Mouse (Mus musculus): ENCODE data around the gene Ptprcap. TPM values are rescaled to one million over a fixed set of nuclear protein-coding genes. Genes with fewer than 3 reads are reported as not detected.
A peak's percentile ranks its signal among the peaks of the same experiment; 100 is the strongest.

Gene Ptprcap
- total RNA-seq, 2 experiments from 2014 or later, result 1.3 to 2.3 TPM

GRCm38 (mm10) chr19:4194021-4194724, 40.8 kb downstream of the Ptprcap start:
- no peak for DNase-seq (ENCODE audit: low spot score in 2 of 2)

- no peak for DNase-seq (ENCODE audit: low spot score in 2 of 2)
Measured at GRCm38 (mm10) chr19:4194776-4195650, 41.6 kb downstream of the Ptprcap start.

GRCm38 (mm10) chr19:4196048-4196447, 42.6 kb downstream of the Ptprcap start:
- no peak for DNase-seq (ENCODE audit: low spot score in 2 of 2)

GRCm38 (mm10) chr19:4196548-4196947, 43.1 kb downstream of the Ptprcap start:
- DNase-seq (ENCODE audit: low spot score in 2 of 2), result peak in 1 of 2 experiments; percentile 23

- DNase-seq (ENCODE audit: low spot score in 2 of 2), result no peak
Measured at GRCm38 (mm10) chr19:4197180-4197579, 43.8 kb downstream of the Ptprcap start.

- DNase-seq (ENCODE audit: low spot score in 2 of 2), result peak; percentile 95 to 97
Measured at GRCm38 (mm10) chr19:4201291-4201909, 48.0 kb downstream of the Ptprcap start, which contains the start of gene Rad9a. Gene Rad9a (minus strand): TSS chr19:4201662.

GRCm38 (mm10) chr19:4202149-4202548, 48.7 kb downstream of the Ptprcap start:
- no peak for DNase-seq (ENCODE audit: low spot score in 2 of 2)

- no peak for DNase-seq (ENCODE audit: low spot score in 2 of 2)
Measured at GRCm38 (mm10) chr19:4203148-4203547, 49.7 kb downstream of the Ptprcap start.

GRCm38 (mm10) chr19:4203604-4204326, 50.4 kb downstream of the Ptprcap start:
- no peak for DNase-seq (ENCODE audit: low spot score in 2 of 2)

- DNase-seq (ENCODE audit: low spot score in 2 of 2), result no peak
Measured at GRCm38 (mm10) chr19:4204889-4205288, 51.5 kb downstream of the Ptprcap start.

Other genes starting within 250 kb of the Ptprcap start
- gene Tcirg1, start 246.5 kb upstream of the Ptprcap start, total RNA-seq (2021), result 10 to 100 TPM; 22.4 to 23.0 TPM
- 100 to 1,000 TPM; 141 to 148 TPM for gene Ndufs8, start 240.8 kb upstream of the Ptprcap start, total RNA-seq (2021)
- 1 to 10 TPM; 3.0 to 4.2 TPM for gene Aldh3b1, start 223.8 kb upstream of the Ptprcap start, total RNA-seq (2021)
- 10 to 100 TPM; 14.6 to 16.6 TPM for gene Unc93b1, start 218.4 kb upstream of the Ptprcap start, total RNA-seq (2021)
- gene Aldh3b3, start 195.0 kb upstream of the Ptprcap start, total RNA-seq (2021), result under 1 TPM in 1 of 2 experiments, not detected in 1; 0.23 TPM
- gene Aldh3b2, start 181.3 kb upstream of the Ptprcap start, total RNA-seq (2021), result 1 to 10 TPM; 1.1 to 1.3 TPM
- 1 to 10 TPM; 2.6 to 5.2 TPM for gene Acy3, start 167.0 kb upstream of the Ptprcap start, total RNA-seq (2021)
- not detected for gene Tbx10, start 160.9 kb upstream of the Ptprcap start, total RNA-seq (2021)
- 10 to 100 TPM in 1 of 2 experiments, 1 to 10 TPM in 1; 8.9 to 10.8 TPM for gene Nudt8, start 153.0 kb upstream of the Ptprcap start, total RNA-seq (2021)
- 1 to 10 TPM; 1.0 to 1.5 TPM for gene Gm49405, start 153.0 kb upstream of the Ptprcap start, total RNA-seq (2021)
- 1 to 10 TPM; 3.5 to 4.9 TPM for gene Doc2g, start 150.3 kb upstream of the Ptprcap start, total RNA-seq (2021)
- gene Ndufv1, start 140.8 kb upstream of the Ptprcap start, total RNA-seq (2021), result 100 to 1,000 TPM; 265 to 266 TPM
- 100 to 1,000 TPM; 353 to 399 TPM for gene Gstp1, start 115.6 kb upstream of the Ptprcap start, total RNA-seq (2021)
- 10 to 100 TPM; 40.5 to 55.2 TPM for gene Gstp2, start 107.6 kb upstream of the Ptprcap start, total RNA-seq (2021)
- gene Gstp3, start 94.0 kb upstream of the Ptprcap start, total RNA-seq (2021), result not detected
- not detected for gene Cabp2, start 72.0 kb upstream of the Ptprcap start, total RNA-seq (2021)
- 10 to 100 TPM; 33.6 to 37.3 TPM for gene Cdk2ap2, start 56.4 kb upstream of the Ptprcap start, total RNA-seq (2021)
- gene Pitpnm1, start 53.6 kb upstream of the Ptprcap start, total RNA-seq (2021), result 100 to 1,000 TPM; 210 to 214 TPM
- gene Aip, start 27.7 kb upstream of the Ptprcap start, total RNA-seq (2021), result 100 to 1,000 TPM; 121 to 126 TPM
- gene Gpr152, start 13.8 kb upstream of the Ptprcap start, total RNA-seq (2021), result under 1 TPM; 0.12 TPM
- gene Cabp4, start 9.6 kb upstream of the Ptprcap start, total RNA-seq (2021), result under 1 TPM; 0.26 to 0.63 TPM
- gene Coro1b, start 5.0 kb upstream of the Ptprcap start, total RNA-seq (2021), result 10 to 100 TPM; 77.9 to 81.3 TPM
- 10 to 100 TPM; 32.5 to 34.5 TPM for gene Rps6kb2, start 9.8 kb downstream of the Ptprcap start, total RNA-seq (2021)
- gene Carns1, start 21.9 kb downstream of the Ptprcap start, total RNA-seq (2021), result 1 to 10 TPM; 5.1 to 9.2 TPM
- gene Tbc1d10c, start 37.7 kb downstream of the Ptprcap start, total RNA-seq (2021), result 1 to 10 TPM; 1.0 to 1.1 TPM
- 100 to 1,000 TPM; 303 to 333 TPM for gene Ppp1ca, start 38.5 kb downstream of the Ptprcap start, total RNA-seq (2021)
- gene Rad9a, start 48.1 kb downstream of the Ptprcap start, total RNA-seq (2021), result 10 to 100 TPM in 1 of 2 experiments, 1 to 10 TPM in 1; 7.2 to 10.1 TPM
- gene Clcf1, start 60.6 kb downstream of the Ptprcap start, total RNA-seq (2021), result 1 to 10 TPM; 1.5 to 1.9 TPM
- gene AC109138.7, start 60.8 kb downstream of the Ptprcap start, total RNA-seq (2021), result not detected
- gene Pold4, start 78.3 kb downstream of the Ptprcap start, total RNA-seq (2021), result 10 to 100 TPM; 13.4 to 18.2 TPM
- gene Ssh3, start 115.6 kb downstream of the Ptprcap start, total RNA-seq (2021), result 10 to 100 TPM; 49.2 to 52.4 TPM
- 10 to 100 TPM; 67.2 to 71.2 TPM for gene Ankrd13d, start 129.5 kb downstream of the Ptprcap start, total RNA-seq (2021)
- 100 to 1,000 TPM; 224 to 230 TPM for gene Grk2, start 152.6 kb downstream of the Ptprcap start, total RNA-seq (2021)
- gene Kdm2a, start 244.7 kb downstream of the Ptprcap start, total RNA-seq (2021), result 10 to 100 TPM; 74.0 to 77.0 TPM